Mouse (Mus musculus) brown adipose tissue, adult 24 weeks (tissue): Measurements from ENCODE around the gene Esp38. TPM values are rescaled to one million over a fixed set of nuclear protein-coding genes. Genes with fewer than 3 reads are reported as not detected.
"Not testable (repeated sequence)": the region's sequence is repeated elsewhere in the genome, so short reads cannot be mapped to it uniquely, and the experiment has no call there.

Experiments used
- H3K27ac ChIP-seq: fragments of 200-500 bp; replicated peaks from 2 replicates; pipeline ENCODE4 v1.5.1; 2012; ENCODE audit warnings: low read depth, mild to moderate bottlenecking, low read length
- H3K4me1 ChIP-seq: fragments of 200-500 bp; 2 replicates; pipeline ENCODE4 v1.6.1; 2012; ENCODE audit warnings: low read length, mixed read lengths; ENCODE audit not compliant: control insufficient read depth, insufficient read depth, insufficient read length
- H3K4me3 ChIP-seq: fragments of 200-500 bp; 2 replicates; pipeline ENCODE4 v1.5.1; 2012; ENCODE audit warnings: low read depth, mild to moderate bottlenecking, low read length, moderate library complexity; ENCODE audit not compliant: insufficient read depth
- polyA plus RNA-seq: library from polyadenylated mRNA; stranded (reverse); fragments of >200 nt; gene quantifications from 2 replicates; pipeline ENCODE4 v1.2.4, GENCODE M21; 2012; ENCODE audit not compliant: missing spikeins, insufficient read depth, insufficient read length

The Esp38 gene
- polyA plus RNA-seq = not detected in 2 replicates

DNA sequence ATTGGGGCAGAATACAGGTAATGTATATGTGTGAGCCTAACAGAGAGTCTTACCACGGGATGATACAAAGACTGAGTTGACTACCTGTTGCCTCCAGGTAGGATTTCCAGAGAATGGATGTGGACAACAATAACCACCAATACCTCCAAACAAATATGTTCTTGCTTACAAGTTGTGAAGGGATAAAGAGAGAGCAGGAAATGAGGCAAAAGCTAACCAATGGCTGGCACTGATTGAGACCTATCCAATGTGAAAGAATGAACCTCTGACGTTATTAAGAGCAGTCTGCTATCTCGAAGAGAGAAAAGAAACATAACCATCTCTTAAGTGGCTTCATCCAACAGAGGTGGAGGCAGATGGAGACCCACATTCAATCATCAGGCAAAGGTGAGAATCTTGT, at the start of gene Esp38:
TSS of gene Esp38 (plus strand) at position 301 of the 400 bp plus-strand sequence.
- no peaks in the 10 kb centered on the region for H3K4me1 ChIP-seq
- H3K4me3 ChIP-seq = no peak within 1 kb of the TSS
- H3K27ac ChIP-seq = no peak within 1 kb of the TSS

DNA sequence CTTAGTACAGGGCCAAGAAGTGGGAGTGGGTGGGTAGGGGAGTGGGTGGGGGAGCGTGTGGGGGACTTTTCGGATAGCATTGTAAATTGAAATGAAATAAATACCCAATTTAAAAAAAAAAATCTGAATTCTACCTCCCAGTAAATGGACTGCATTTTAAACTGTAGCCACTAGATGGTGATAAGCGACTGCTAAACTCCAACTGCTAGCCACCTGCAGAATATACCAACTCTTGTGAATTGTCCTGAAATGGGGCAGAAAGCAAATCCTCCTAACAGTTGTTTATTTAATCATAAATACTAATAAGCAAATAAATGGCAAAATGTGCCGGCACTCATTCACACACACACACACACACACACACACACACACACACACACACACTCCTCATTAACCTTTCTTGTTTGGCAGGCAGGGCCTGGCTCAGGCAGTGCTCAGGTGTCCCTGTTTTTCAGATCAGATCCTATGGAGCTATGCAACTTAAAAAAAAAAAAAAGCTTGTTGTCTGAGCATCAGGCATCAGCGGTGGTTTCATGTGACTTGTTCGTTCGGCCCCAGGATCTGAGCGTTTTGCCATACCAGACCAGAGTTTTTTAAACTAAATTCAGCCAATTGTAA, 47.3 kb upstream of the Esp38 start:
- not testable (repeated sequence) for H3K27ac ChIP-seq, H3K4me1 ChIP-seq, H3K4me3 ChIP-seq

Other genes starting within 250 kb of the Esp38 start
- gene AC192777.2, start 144.9 kb downstream of the Esp38 start, polyA plus RNA-seq = not detected in 2 replicates